In genomic region chr1:180319895-180320294, GRCm38 (mm10) we compare ENCODE assay signal across 14 mouse cellular contexts. TPM values are rescaled to one million over a fixed set of nuclear protein-coding genes. Genes with fewer than 3 reads are reported as not detected.
A peak's percentile ranks its signal among the peaks of the same experiment; 100 is the strongest.
DNase-seq lines count a peak whose midpoint lies in the region; ATAC-seq lines count a peak whose summit lies in the region.
"Had no signal": no experiment of that assay in that cellular context is flagged by ENCODE, and none has a peak within 500 bp of the region (broad histone marks: within the 10 kb centered on the region; RNA-seq: fewer than 3 reads in every experiment).

No protein-coding gene starts in this region.

- WGBS in hindbrain, embryonic 10.5 days, result 10% methylated on average over 10 of the region's 10 CpGs
- WGBS in hindbrain, embryonic 13.5 days, result 10% methylated on average over 10 of the region's 10 CpGs
- 9% methylated on average over 10 of the region's 10 CpGs for WGBS in neural tube, embryonic 12.5 days
- WGBS in neural tube, embryonic 15.5 days, result 15% methylated on average over 10 of the region's 10 CpGs
- 6% methylated on average over 10 of the region's 10 CpGs for WGBS in embryonic facial prominence, embryonic 12.5 days
- WGBS in stomach, embryonic 16.5 days, result 18% methylated on average over 10 of the region's 10 CpGs

- DNase-seq in hindbrain, embryonic 10.5 days (ENCODE audit: low spot score), result peak; percentile 48
- DNase-seq in layer of hippocampus, adult 8-10 months (ENCODE audit: low spot score in 2 of 2), result no peak
- no peak for DNase-seq in cerebellum, postnatal 36 days
- DNase-seq: adrenal gland, postnatal 14 days; B cell, adult 2 months; cerebellum, adult 9-11 months; liver had no signal

- peaks cover 7% of the 10 kb centered on the region for H3K4me1 ChIP-seq in hindbrain, embryonic 10.5 days (replicated peaks)
- H3K4me1 ChIP-seq in hindbrain, embryonic 13.5 days (replicated peaks), result no peaks in the 10 kb centered on the region
- peaks cover 3% of the 10 kb centered on the region; the same call in 1 of the 2 replicates for H3K4me1 ChIP-seq in neural tube, embryonic 12.5 days
- H3K4me1 ChIP-seq in neural tube, embryonic 15.5 days, result 0 out of 2 replicates have a peak, but pooled peaks cover 1% of the 10 kb centered on the region
- 0 out of 2 replicates have a peak, but pooled peaks cover 5% of the 10 kb centered on the region for H3K4me1 ChIP-seq in embryonic facial prominence, embryonic 12.5 days
- H3K4me1 ChIP-seq in stomach, embryonic 16.5 days (ENCODE audit: control insufficient read depth, insufficient read depth, low read length), result no peaks in the 10 kb centered on the region

- H3K36me3 ChIP-seq in hindbrain, embryonic 10.5 days, result no peaks in the 10 kb centered on the region
- no peaks in the 10 kb centered on the region for H3K36me3 ChIP-seq in hindbrain, embryonic 13.5 days
- no peaks in the 10 kb centered on the region for H3K36me3 ChIP-seq in neural tube, embryonic 12.5 days
- no peaks in the 10 kb centered on the region for H3K36me3 ChIP-seq in neural tube, embryonic 15.5 days
- no peaks in the 10 kb centered on the region for H3K36me3 ChIP-seq in embryonic facial prominence, embryonic 12.5 days
- H3K36me3 ChIP-seq in stomach, embryonic 16.5 days (ENCODE audit: control insufficient read depth, insufficient read depth, low read length), result no peaks in the 10 kb centered on the region
- H3K36me3 ChIP-seq: G1E had no signal

- H3K4me3 ChIP-seq in hindbrain, embryonic 10.5 days, result no peak overlapping the region
- no peak overlapping the region for H3K4me3 ChIP-seq in hindbrain, embryonic 13.5 days
- H3K4me3 ChIP-seq in neural tube, embryonic 12.5 days, result no peak overlapping the region
- no peak overlapping the region for H3K4me3 ChIP-seq in neural tube, embryonic 15.5 days (replicated peaks)
- no peak overlapping the region for H3K4me3 ChIP-seq in embryonic facial prominence, embryonic 12.5 days
- H3K4me3 ChIP-seq in stomach, embryonic 16.5 days (replicated peaks; ENCODE audit: low read length), result no peak overlapping the region

- H3K4me2 ChIP-seq in hindbrain, embryonic 13.5 days, result no peak overlapping the region
- H3K4me2 ChIP-seq in neural tube, embryonic 12.5 days (replicated peaks), result no peak overlapping the region
- no peak overlapping the region for H3K4me2 ChIP-seq in neural tube, embryonic 15.5 days
- H3K4me2 ChIP-seq in embryonic facial prominence, embryonic 12.5 days (replicated peaks), result 0 out of 2 replicates have a peak overlapping the region, but pooled peaks have one; percentile 14
- no peak overlapping the region for H3K4me2 ChIP-seq in stomach, embryonic 16.5 days (ENCODE audit: low read depth, low read length)

- H3K27me3 ChIP-seq in hindbrain, embryonic 10.5 days (ENCODE audit: insufficient read depth, poor library complexity, severe bottlenecking), result peaks cover 3% of the 10 kb centered on the region; the same call in 1 of the 2 replicates
- H3K27me3 ChIP-seq in hindbrain, embryonic 13.5 days, result peaks cover 3% of the 10 kb centered on the region; the same call in 1 of the 2 replicates
- no peaks in the 10 kb centered on the region for H3K27me3 ChIP-seq in neural tube, embryonic 12.5 days (replicated peaks)
- H3K27me3 ChIP-seq in neural tube, embryonic 15.5 days (replicated peaks), result no peaks in the 10 kb centered on the region; the same call in 1 of the 2 replicates
- H3K27me3 ChIP-seq in embryonic facial prominence, embryonic 12.5 days, result no peaks in the 10 kb centered on the region
- H3K27me3 ChIP-seq in stomach, embryonic 16.5 days (ENCODE audit: control insufficient read depth, insufficient read depth, low read length), result no peaks in the 10 kb centered on the region

- no peak overlapping the region for H3K9ac ChIP-seq in hindbrain, embryonic 13.5 days
- H3K9ac ChIP-seq in neural tube, embryonic 12.5 days, result no peak overlapping the region
- no peak overlapping the region for H3K9ac ChIP-seq in neural tube, embryonic 15.5 days (replicated peaks)
- H3K9ac ChIP-seq in embryonic facial prominence, embryonic 12.5 days, result no peak overlapping the region
- no peak overlapping the region for H3K9ac ChIP-seq in stomach, embryonic 16.5 days (ENCODE audit: low read length)

- H3K9me3 ChIP-seq in hindbrain, embryonic 10.5 days, result no peaks in the 10 kb centered on the region
- no peaks in the 10 kb centered on the region for H3K9me3 ChIP-seq in hindbrain, embryonic 13.5 days
- no peaks in the 10 kb centered on the region for H3K9me3 ChIP-seq in neural tube, embryonic 12.5 days
- H3K9me3 ChIP-seq in neural tube, embryonic 15.5 days (replicated peaks), result no peaks in the 10 kb centered on the region
- no peaks in the 10 kb centered on the region for H3K9me3 ChIP-seq in embryonic facial prominence, embryonic 12.5 days
- H3K9me3 ChIP-seq in stomach, embryonic 16.5 days (replicated peaks; ENCODE audit: control insufficient read depth, low read length), result no peaks in the 10 kb centered on the region
- H3K9me3 ChIP-seq: G1E had no signal

- ATAC-seq in hindbrain, embryonic 13.5 days (ENCODE audit: low FRiP score), result no peak
- 0 out of 2 replicates have a peak, but pooled peaks have one; percentile 48 for ATAC-seq in neural tube, embryonic 12.5 days (ENCODE audit: low FRiP score, low read depth)
- no peak for ATAC-seq in neural tube, embryonic 15.5 days (ENCODE audit: low FRiP score)
- peak; percentile 78; the same call in 1 of the 2 replicates for ATAC-seq in embryonic facial prominence, embryonic 12.5 days (ENCODE audit: insufficient number of reproducible peaks, insufficient read depth, low FRiP score, low TSS enrichment)
- peak; percentile 40; the same call in 1 of the 2 replicates for ATAC-seq in stomach, embryonic 16.5 days (ENCODE audit: insufficient read depth, low FRiP score)
- ATAC-seq: hindbrain, embryonic 16.5 days had no signal

- no peak overlapping the region for H3K27ac ChIP-seq in hindbrain, embryonic 10.5 days
- no peak overlapping the region for H3K27ac ChIP-seq in hindbrain, embryonic 13.5 days
- H3K27ac ChIP-seq in neural tube, embryonic 12.5 days, result no peak overlapping the region
- H3K27ac ChIP-seq in neural tube, embryonic 15.5 days (replicated peaks), result no peak overlapping the region
- peak overlapping the region; percentile 26; the same call in 1 of the 2 replicates for H3K27ac ChIP-seq in embryonic facial prominence, embryonic 12.5 days
- H3K27ac ChIP-seq in stomach, embryonic 16.5 days (ENCODE audit: low read length), result no peak overlapping the region

RNA-seq across cellular contexts. Expression of gene Itpkb, which starts 10.4 kb away (rescaled TPM):
- polyA plus RNA-seq in hindbrain, embryonic 10.5 days (2016; fragmentation: Nextera tagmentation; extraction: Ambion mirVana), result 3.7 and 4.2 TPM in 2 replicates
- polyA plus RNA-seq in hindbrain, embryonic 13.5 days (2015; fragmentation: Nextera tagmentation; extraction: Ambion mirVana), result 2.6 and 3.4 TPM in 2 replicates
- 5.4 and 5.5 TPM in 2 replicates for polyA plus RNA-seq in neural tube, embryonic 12.5 days (2016; fragmentation: Nextera tagmentation; extraction: Ambion mirVana)
- polyA plus RNA-seq in neural tube, embryonic 15.5 days (2015; fragmentation: Nextera tagmentation; extraction: Ambion mirVana), result 4.1 and 5.3 TPM in 2 replicates
- polyA plus RNA-seq in embryonic facial prominence, embryonic 12.5 days (2016; fragmentation: Nextera tagmentation; extraction: Ambion mirVana), result 12.8 and 13.3 TPM in 2 replicates
- polyA plus RNA-seq in stomach, embryonic 16.5 days (2015; fragmentation: Nextera tagmentation; extraction: Ambion mirVana), result 6.0 and 7.2 TPM in 2 replicates
- total RNA-seq in layer of hippocampus, adult 8-10 months (2022), result 10 to 100 TPM; 26.6 to 39.1 (median 32.4) TPM

RNA-seq across cellular contexts. Expression of gene Psen2, which starts 56.7 kb away (rescaled TPM):
- polyA plus RNA-seq in hindbrain, embryonic 10.5 days (2016; fragmentation: Nextera tagmentation; extraction: Ambion mirVana), result 6.8 and 8.3 TPM in 2 replicates
- polyA plus RNA-seq in hindbrain, embryonic 13.5 days (2015; fragmentation: Nextera tagmentation; extraction: Ambion mirVana), result 11.5 and 12.3 TPM in 2 replicates
- 8.0 and 9.5 TPM in 2 replicates for polyA plus RNA-seq in neural tube, embryonic 12.5 days (2016; fragmentation: Nextera tagmentation; extraction: Ambion mirVana)
- 16.8 and 19.8 TPM in 2 replicates for polyA plus RNA-seq in neural tube, embryonic 15.5 days (2015; fragmentation: Nextera tagmentation; extraction: Ambion mirVana)
- polyA plus RNA-seq in embryonic facial prominence, embryonic 12.5 days (2016; fragmentation: Nextera tagmentation; extraction: Ambion mirVana), result 10.4 and 10.7 TPM in 2 replicates
- 17.4 and 20.7 TPM in 2 replicates for polyA plus RNA-seq in stomach, embryonic 16.5 days (2015; fragmentation: Nextera tagmentation; extraction: Ambion mirVana)
- total RNA-seq in layer of hippocampus, adult 8-10 months (2022), result 10 to 100 TPM; 21.5 to 25.9 (median 22.2) TPM

Comparison
In these comparisons a context has a peak if more than half of its experiments do, and no peak if none do; other contexts are left out.
1. ATAC-seq: peak in neural tube, embryonic 12.5 days (single experiment), embryonic facial prominence, embryonic 12.5 days (single experiment) and stomach, embryonic 16.5 days (single experiment); none in hindbrain, embryonic 13.5 days (single experiment) and neural tube, embryonic 15.5 days (single experiment).